Mouse (Mus musculus) G1E (cell line): Measurements from ENCODE around the gene 2010300C02Rik. TPM values are rescaled to one million over a fixed set of nuclear protein-coding genes. Genes with fewer than 3 reads are reported as not detected.
A peak's percentile ranks its signal among the peaks of the same experiment; 100 is the strongest.

Experiments
- ATAC-seq: 2 replicates; pipeline ENCODE4 v1.8.0; 2016; ENCODE audit warnings: mild to moderate bottlenecking; ENCODE audit not compliant: insufficient number of reproducible peaks, poor library complexity, low FRiP score, severe bottlenecking; ENCODE audit errors: extremely low read depth
- DNase-seq: peaks from one replicate; pipeline ENCODE4 v3.0.0; 2012; ENCODE audit warnings: low spot score
- H3K27me3 ChIP-seq: 2 replicates; pipeline ENCODE4 v1.6.1; 2012; ENCODE audit warnings: mild to moderate bottlenecking, low read length, inconsistent platforms; ENCODE audit not compliant: insufficient read depth
- H3K36me3 ChIP-seq: replicated peaks from 2 replicates; pipeline ENCODE3; 2012; ENCODE audit warnings: mild to moderate bottlenecking, inconsistent platforms
- H3K4me1 ChIP-seq: 2 replicates; pipeline ENCODE4 v1.6.1; 2012; ENCODE audit warnings: low read depth, low read length, inconsistent platforms, mixed read lengths; ENCODE audit not compliant: insufficient read depth
- H3K4me3 ChIP-seq: 2 replicates; pipeline ENCODE4 v1.5.1; 2012; ENCODE audit warnings: low read depth, mild to moderate bottlenecking, inconsistent platforms, low read length, moderate library complexity, mixed read lengths
- H3K9me3 ChIP-seq: replicated peaks from 2 replicates; pipeline ENCODE4 v1.6.1; 2012; ENCODE audit warnings: inconsistent platforms
- CTCF ChIP-seq: IDR thresholded peaks from 2 replicates; pipeline ENCODE4 v1.5.1; 2012; ENCODE audit warnings: low read depth, low read length, inconsistent platforms, mixed read lengths
- GATA1 ChIP-seq: IDR thresholded peaks from 2 replicates; pipeline ENCODE4 v1.6.1; 2012; ENCODE audit warnings: borderline replicate concordance, low read length, inconsistent platforms, mixed read lengths
- GATA2 ChIP-seq: IDR thresholded peaks from 2 replicates; pipeline ENCODE4 v1.6.1; 2012; ENCODE audit warnings: low read depth, low read length, inconsistent platforms, borderline replicate concordance
- POLR2AphosphoS5 ChIP-seq: IDR thresholded peaks from 2 replicates; pipeline ENCODE4 v1.6.1; 2012; ENCODE audit warnings: low read depth, low read length, inconsistent platforms; ENCODE audit not compliant: insufficient replicate concordance
- TAL1 ChIP-seq: conservative IDR thresholded peaks from 2 replicates; pipeline ENCODE4 v1.6.1; 2012; ENCODE audit warnings: low read depth, low read length, inconsistent platforms, mixed read lengths
- polyA plus RNA-seq: library from polyadenylated mRNA; stranded (reverse); fragments of >175 nt; gene quantifications from 2 replicates; pipeline ENCODE4 v1.2.3, GENCODE M21; 2012
- total RNA-seq, 2 experiments: library from RNA; stranded (forward) in 1 of 2; stranded (reverse) in 1 of 2; fragments of 200-1000 nt in 1 of 2; fragments of >200 nt in 1 of 2; fragmentation: Nextera tagmentation in 1 of 2; gene quantifications; 2 replicates each; pipeline ENCODE4 v1.2.3; 2014 to 2017

The 2010300C02Rik gene
- total and polyA plus RNA-seq, 3 experiments: 0.11 TPM; not detected in 2

DNA sequence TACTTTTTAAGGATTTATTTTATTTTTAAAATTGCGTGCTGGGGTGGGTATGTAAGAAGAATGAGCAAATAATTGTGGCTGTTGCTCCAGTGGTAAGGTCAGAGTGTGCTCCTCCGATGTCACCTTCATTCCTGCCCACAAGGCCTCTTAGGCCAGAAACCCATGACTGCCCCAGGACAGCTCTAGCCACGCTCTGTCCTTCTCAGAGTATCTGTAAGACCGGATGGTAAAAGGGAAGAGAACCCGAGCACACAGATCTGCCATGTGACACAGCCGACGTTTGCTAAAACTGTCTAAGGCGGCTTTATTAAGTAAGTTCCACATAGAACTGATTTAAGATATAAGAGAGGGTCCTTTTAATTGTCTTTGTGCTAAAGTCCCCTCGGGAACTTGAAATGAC is 81.3 kb downstream of the 2010300C02Rik start:
- no peaks in the 10 kb centered on the region; the same call in 1 of the 2 replicates for H3K27me3 ChIP-seq

DNA sequence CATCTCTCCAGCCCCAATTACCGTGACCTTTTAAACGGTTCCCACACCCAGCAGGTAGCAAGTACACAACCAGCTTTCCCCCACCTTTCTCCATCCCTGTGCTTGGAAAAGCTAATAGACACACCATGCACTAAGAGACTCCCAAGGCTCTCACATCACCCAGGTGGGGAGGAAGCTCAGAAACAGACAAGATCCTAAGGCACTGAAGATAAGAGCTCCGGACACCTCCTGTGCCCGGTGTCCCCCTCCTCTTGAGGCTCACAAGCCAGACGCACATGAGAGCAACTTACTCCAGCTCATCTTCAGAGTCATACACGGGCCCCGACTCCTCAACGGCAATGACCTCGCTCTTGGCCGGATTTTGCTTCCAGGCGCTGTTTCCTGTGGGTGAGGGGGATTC is 82.3 kb downstream of the 2010300C02Rik start:
- H3K27me3 ChIP-seq: no peaks in the 10 kb centered on the region; the same call in 1 of the 2 replicates
- no peaks in the 10 kb centered on the region for H3K9me3 ChIP-seq
- TF ChIP-seq CTCF (no peak), GATA2 (no peak), GATA1 (no peak), POLR2AphosphoS5 (no peak), TAL1 (no peak)
- no peak overlapping the region for H3K4me3 ChIP-seq
- DNase-seq: no peak
- H3K4me1 ChIP-seq: peaks cover 12% of the 10 kb centered on the region
- ATAC-seq: no peak
- no peaks in the 10 kb centered on the region for H3K36me3 ChIP-seq

More for the DNA sequence above, 81.3 kb downstream of the 2010300C02Rik start:
- H3K4me1 ChIP-seq: peaks cover 10% of the 10 kb centered on the region
- no peak overlapping the region for H3K4me3 ChIP-seq
- TF ChIP-seq TAL1 (no peak), GATA2 (no peak), CTCF (no peak), POLR2AphosphoS5 (no peak), GATA1 (no peak)
- DNase-seq (no peak), ATAC-seq (no peak)
- no peaks in the 10 kb centered on the region for H3K36me3 ChIP-seq
- no peaks in the 10 kb centered on the region for H3K9me3 ChIP-seq

DNA sequence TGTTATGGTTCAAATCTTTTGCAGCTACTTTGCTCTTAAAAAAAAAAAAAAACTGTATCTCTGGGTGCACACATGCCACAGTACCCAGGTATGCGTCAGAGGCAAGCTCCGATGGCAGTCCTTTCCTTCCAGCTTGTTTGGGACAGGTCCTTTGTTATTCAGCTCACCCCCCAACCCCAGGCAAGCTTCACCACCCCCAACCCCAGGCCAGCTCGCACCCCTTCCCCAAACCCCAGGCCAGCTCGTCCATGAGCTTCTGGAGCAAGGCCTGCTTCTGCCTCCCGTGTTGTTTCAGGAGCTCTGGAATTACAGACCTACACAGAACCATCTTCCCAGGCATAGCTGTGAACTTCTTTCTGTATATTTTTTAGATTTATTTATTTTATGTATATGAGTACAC is 83.1 kb downstream of the 2010300C02Rik start:
- DNase-seq: no peak
- H3K36me3 ChIP-seq: no peaks in the 10 kb centered on the region
- H3K9me3 ChIP-seq: no peaks in the 10 kb centered on the region
- no peak for TF ChIP-seq GATA1
- TF ChIP-seq CTCF: no peak
- no peak for TF ChIP-seq POLR2AphosphoS5
- no peak for TF ChIP-seq TAL1
- TF ChIP-seq GATA2: no peak
- peaks cover 12% of the 10 kb centered on the region for H3K4me1 ChIP-seq
- H3K27me3 ChIP-seq: peaks cover 3% of the 10 kb centered on the region; the same call in 1 of the 2 replicates
- ATAC-seq: no peak
- H3K4me3 ChIP-seq: no peak overlapping the region

DNA sequence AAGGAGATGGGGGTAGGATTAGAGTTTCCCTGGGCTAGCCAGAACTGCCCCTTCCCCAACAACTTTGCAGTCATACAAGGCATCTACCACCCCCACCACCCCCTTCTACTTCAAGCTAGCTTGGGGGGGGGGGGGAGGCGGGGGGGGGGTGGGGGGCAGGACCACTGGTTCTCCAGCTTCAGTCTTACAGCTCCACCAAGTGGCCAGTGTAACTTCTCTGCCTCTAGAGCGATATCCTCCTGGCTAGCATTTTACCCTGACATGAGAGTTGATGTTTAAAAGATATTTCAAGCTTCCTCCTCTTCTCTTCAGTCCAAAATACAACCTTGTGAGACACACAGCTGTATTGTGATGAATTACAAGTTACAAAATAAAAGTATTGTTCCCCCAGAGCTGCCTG is 83.7 kb downstream of the 2010300C02Rik start:
- H3K4me1 ChIP-seq: peaks cover 12% of the 10 kb centered on the region
- TF ChIP-seq CTCF (peak; percentile 31; the same call in 1 of the 2 replicates), GATA1 (no peak), TAL1 (no peak), GATA2 (no peak)
- H3K36me3 ChIP-seq: no peaks in the 10 kb centered on the region
- DNase-seq: no peak
- H3K4me3 ChIP-seq: no peak overlapping the region
- no peaks in the 10 kb centered on the region for H3K9me3 ChIP-seq
- H3K27me3 ChIP-seq: peaks cover 7% of the 10 kb centered on the region; the same call in 1 of the 2 replicates
- no peak for ATAC-seq

DNA sequence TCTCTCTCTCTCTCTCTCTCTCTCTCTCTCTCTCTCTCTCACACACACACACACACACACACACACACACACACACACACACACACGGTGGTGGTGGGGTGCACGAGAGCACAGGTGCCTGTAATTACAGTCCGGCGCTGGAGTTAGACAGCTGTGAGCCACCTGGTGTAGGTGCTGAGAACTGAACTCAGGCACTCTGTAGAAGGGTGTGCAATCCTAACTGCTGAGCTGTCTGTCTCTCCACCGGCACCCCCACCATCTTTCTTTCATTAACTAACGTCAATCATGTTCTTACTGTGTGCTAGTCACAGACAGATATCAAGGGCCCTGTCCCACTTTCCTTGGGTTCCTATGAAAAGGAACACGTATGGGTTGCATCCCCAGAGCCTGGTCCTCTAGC is 84.2 kb downstream of the 2010300C02Rik start:
- Histone ChIP-seq H3K9me3 (no peaks in the 10 kb centered on the region), H3K4me1 (peaks cover 12% of the 10 kb centered on the region), H3K36me3 (no peaks in the 10 kb centered on the region), H3K27me3 (peaks cover 11% of the 10 kb centered on the region; the same call in 1 of the 2 replicates), H3K4me3 (no peak overlapping the region)
- TF ChIP-seq GATA1 (no peak), GATA2 (no peak), POLR2AphosphoS5 (no peak), CTCF (no peak), TAL1 (no peak)
- ATAC-seq: no peak
- DNase-seq: no peak

DNA sequence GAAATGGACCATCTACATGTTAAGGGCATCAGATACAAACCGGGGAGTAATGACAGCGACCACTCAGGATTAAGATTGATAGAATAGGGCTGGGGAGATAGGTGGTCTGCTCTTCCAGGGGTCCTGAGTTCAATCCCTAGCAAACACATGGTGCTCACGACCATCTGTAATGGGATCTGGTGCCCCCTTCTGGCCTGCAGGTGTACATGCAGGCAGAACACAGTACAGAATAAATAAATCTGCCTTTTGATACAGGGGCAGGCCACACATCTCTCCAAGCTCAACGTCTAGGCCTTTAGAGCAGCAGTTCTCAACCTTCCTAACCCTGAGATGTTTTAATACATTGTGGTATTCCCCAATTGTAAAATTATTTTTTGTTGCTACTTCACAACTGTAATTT is 85.2 kb downstream of the 2010300C02Rik start:
- ATAC-seq (no peak), DNase-seq (no peak)
- TF ChIP-seq GATA1 (no peak), POLR2AphosphoS5 (no peak), CTCF (peak; percentile 86), TAL1 (no peak), GATA2 (no peak)
- Histone ChIP-seq H3K9me3 (no peaks in the 10 kb centered on the region), H3K4me1 (peaks cover 12% of the 10 kb centered on the region), H3K4me3 (no peak overlapping the region), H3K27me3 (peaks cover 12% of the 10 kb centered on the region; the same call in 1 of the 2 replicates), H3K36me3 (no peaks in the 10 kb centered on the region)

DNA sequence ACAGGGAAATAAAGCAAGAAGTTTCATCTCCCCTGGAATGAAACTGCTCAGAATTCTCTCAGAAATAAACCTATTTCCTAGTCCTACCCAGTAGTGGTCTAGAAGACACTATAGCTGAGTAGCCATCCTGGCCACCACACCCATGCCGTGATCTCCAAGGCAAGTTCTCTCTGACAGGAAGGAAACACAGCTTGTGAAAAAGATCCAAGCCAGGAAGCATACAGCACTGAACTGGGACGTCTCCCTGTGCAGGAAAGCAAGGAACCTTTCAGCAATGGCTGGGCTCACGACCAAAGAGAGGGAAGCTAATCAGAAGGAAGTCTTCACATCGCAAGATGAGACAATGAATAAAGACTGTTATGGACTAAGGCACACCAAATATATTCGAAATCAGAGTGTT is 86.4 kb downstream of the 2010300C02Rik start:
- Histone ChIP-seq H3K4me3 (no peak overlapping the region), H3K36me3 (no peaks in the 10 kb centered on the region), H3K27me3 (peaks cover 16% of the 10 kb centered on the region; the same call in 1 of the 2 replicates), H3K4me1 (peaks cover 12% of the 10 kb centered on the region), H3K9me3 (no peaks in the 10 kb centered on the region)
- DNase-seq (no peak), ATAC-seq (no peak)
- TF ChIP-seq GATA1 (no peak), TAL1 (no peak), CTCF (no peak), GATA2 (no peak), POLR2AphosphoS5 (no peak)
